Mouse (Mus musculus) stomach, postnatal 0 days (tissue): Measurements from ENCODE around the gene Slc25a3.

ENCODE experiments used
- CTCF ChIP-seq: IDR thresholded peaks from 2 replicates; pipeline ENCODE4 v1.5.1; 2016; ENCODE audit warnings: antibody characterized with exemption, low read depth, mild to moderate bottlenecking, moderate library complexity
- EP300 ChIP-seq: optimal IDR thresholded peaks from 2 replicates; pipeline ENCODE3; 2016; ENCODE audit warnings: antibody characterized with exemption

GRCm38 (mm10) chr10:91109841-91110240, 14.0 kb downstream of the Slc25a3 start:
- TF ChIP-seq CTCF, result no peak
- TF ChIP-seq EP300, result no peak
